Mouse (Mus musculus): ENCODE data around the gene Kcnj1. TPM values are rescaled to one million over a fixed set of nuclear protein-coding genes. Genes with fewer than 3 reads are reported as not detected.

Gene Kcnj1
- total RNA-seq, 2 experiments from 2014 or later = not detected

- ATAC-seq (ENCODE audit: poor library complexity, severe bottlenecking) = no peak
Measured at GRCm38 (mm10) chr9:32444453-32445201, 72.3 kb downstream of the Kcnj1 start.

GRCm38 (mm10) chr9:32445789-32446188, 73.5 kb downstream of the Kcnj1 start:
- ATAC-seq (ENCODE audit: poor library complexity, severe bottlenecking) = peak; percentile 79

DNA sequence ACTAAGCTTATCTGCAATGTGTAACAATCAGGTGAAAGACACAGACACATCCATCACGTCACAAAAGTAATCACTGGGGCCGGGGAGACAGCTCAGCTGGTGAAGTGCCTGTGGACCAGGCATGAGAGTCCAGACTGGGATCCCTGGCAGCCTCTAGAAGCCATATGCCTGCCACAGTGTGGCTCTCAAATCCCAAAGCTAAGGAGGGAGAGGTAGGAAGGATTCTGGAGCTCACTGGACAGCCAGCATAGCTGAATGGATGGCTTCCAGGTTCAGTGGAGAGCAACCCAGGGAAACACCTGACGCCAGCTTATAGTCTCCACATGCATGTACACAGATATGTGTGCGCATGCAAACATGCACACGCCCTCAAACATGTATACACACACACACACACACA, 76.5 kb downstream of the Kcnj1 start:
- ATAC-seq (ENCODE audit: poor library complexity, severe bottlenecking) = no peak

Other genes with a start within 250 kb of the Kcnj1 start
- not detected in 2 replicates for gene Kcnj5, start 28.1 kb upstream of the Kcnj1 start, total RNA-seq (2015)
- gene Kcnj5, start 28.1 kb upstream of the Kcnj1 start, total RNA-seq (2017) = 0.07 TPM in 1 of 2 replicates, not detected in the other
- 89.0 and 92.7 TPM in 2 replicates for gene Fli1, start 170.4 kb downstream of the Kcnj1 start, total RNA-seq (2015)
- gene Fli1, start 170.4 kb downstream of the Kcnj1 start, total RNA-seq (2017) = 95.8 and 106 TPM in 2 replicates